Mouse (Mus musculus) hindbrain, postnatal 0 days (tissue): ENCODE measurements around the gene Gm6993. TPM values are rescaled to one million over a fixed set of nuclear protein-coding genes. Genes with fewer than 3 reads are reported as not detected.

Source experiments
- ATAC-seq: fragments of 200-750 bp; cut with Nextera tagmentation; 2 replicates; pipeline ENCODE4 v1.8.0; 2017; ENCODE audit warnings: mild to moderate bottlenecking, moderate TSS enrichment, moderate library complexity
- DNase-seq: peaks from one replicate; pipeline ENCODE4 v3.0.0-alpha.2; 2015; ENCODE audit warnings: low spot score
- H3K27ac ChIP-seq: fragments of 300-500 bp; sonication (generic); 2 replicates; pipeline ENCODE4 v1.5.1; 2014; ENCODE audit warnings: mild to moderate bottlenecking
- H3K27me3 ChIP-seq: fragments of 300-500 bp; sonication (generic); 2 replicates; pipeline ENCODE4 v1.6.1; 2014; ENCODE audit warnings: low read length, mixed read lengths; ENCODE audit not compliant: insufficient read depth
- H3K36me3 ChIP-seq: fragments of 300-500 bp; sonication (generic); 2 replicates; pipeline ENCODE4 v1.6.1; 2014; ENCODE audit warnings: low read length, mixed read lengths; ENCODE audit not compliant: insufficient read depth
- H3K4me1 ChIP-seq: fragments of 300-500 bp; sonication (generic); 2 replicates; pipeline ENCODE4 v1.6.1; 2014; ENCODE audit warnings: antibody characterized with exemption, low read length, mixed read lengths; ENCODE audit not compliant: insufficient read depth
- H3K4me2 ChIP-seq: fragments of 300-500 bp; sonication (generic); 2 replicates; pipeline ENCODE4 v1.6.1; 2014; ENCODE audit warnings: low read depth, mild to moderate bottlenecking, low read length, moderate library complexity, mixed read lengths
- H3K4me3 ChIP-seq: fragments of 300-500 bp; sonication (generic); 2 replicates; pipeline ENCODE4 v1.5.1; 2014; ENCODE audit warnings: low read length
- H3K9ac ChIP-seq: fragments of 300-500 bp; sonication (generic); replicated peaks from 2 replicates; pipeline ENCODE4 v1.6.1; 2014; ENCODE audit warnings: mild to moderate bottlenecking, low read length, moderate library complexity, mixed read lengths
- H3K9me3 ChIP-seq: fragments of 300-500 bp; sonication (generic); 2 replicates; pipeline ENCODE4 v1.6.1; 2016; ENCODE audit warnings: low read length, mixed read lengths
- CTCF ChIP-seq: IDR thresholded peaks from 2 replicates; pipeline ENCODE4 v1.5.1; 2016; ENCODE audit warnings: antibody characterized with exemption, control low read depth, low read depth
- WGBS: fragments of 180-500 bp; shearing (Covaris S2); extraction: QIAGEN DNeasy Blood & Tissue Kit; methylation state at CpG from one replicate; pipeline ENCODE4 v1.1.7; 2014; 5-methylcytosine and 5-hydroxymethylcytosine counted together
- polyA plus RNA-seq: library from polyadenylated mRNA; unstranded; fragments of >200 nt; fragmentation: Nextera tagmentation; extraction: Ambion mirVana; gene quantifications from 2 replicates; pipeline ENCODE4 v1.2.1, GENCODE M21; 2015
- total RNA-seq: library from RNA; depleted of rRNA; stranded (reverse); fragments of >200 nt; gene quantifications from 2 replicates; pipeline ENCODE4 v1.2.3, GENCODE M21; 2014; rRNA removed

Gene Gm6993
- total and polyA plus RNA-seq, 2 experiments from 2014 or later = not detected

DNA sequence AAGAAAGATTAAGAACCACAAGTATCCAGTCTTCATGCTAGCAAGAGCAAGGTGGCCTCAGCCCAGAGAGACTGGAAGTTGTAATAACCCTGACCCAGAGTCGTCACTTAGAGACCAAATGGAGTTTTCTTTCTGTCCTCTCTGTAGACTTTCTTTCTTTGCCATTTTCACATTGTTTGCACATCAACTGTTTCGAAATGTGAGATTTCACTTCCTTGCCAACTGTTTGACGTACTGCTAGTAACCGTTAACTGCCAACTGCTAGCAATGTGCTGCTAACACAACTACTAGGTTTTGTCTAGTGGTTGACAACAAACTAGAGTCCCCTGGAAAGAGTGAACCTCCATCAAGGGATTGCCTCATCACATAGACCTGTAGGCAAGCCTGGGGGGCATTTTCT lies 42.6 kb downstream of the Gm6993 start:
- H3K4me3 ChIP-seq = no peak overlapping the region
- H3K9ac ChIP-seq = no peak overlapping the region
- no peaks in the 10 kb centered on the region for H3K4me1 ChIP-seq
- no peak for TF ChIP-seq CTCF
- H3K9me3 ChIP-seq = no peaks in the 10 kb centered on the region
- H3K36me3 ChIP-seq = no peaks in the 10 kb centered on the region
- H3K4me2 ChIP-seq = no peak overlapping the region
- ATAC-seq = no peak
- H3K27ac ChIP-seq = no peak overlapping the region
- DNase-seq = no peak
- no peaks in the 10 kb centered on the region for H3K27me3 ChIP-seq
- 79% methylated on average over 4 of the region's 4 CpGs for WGBS

DNA sequence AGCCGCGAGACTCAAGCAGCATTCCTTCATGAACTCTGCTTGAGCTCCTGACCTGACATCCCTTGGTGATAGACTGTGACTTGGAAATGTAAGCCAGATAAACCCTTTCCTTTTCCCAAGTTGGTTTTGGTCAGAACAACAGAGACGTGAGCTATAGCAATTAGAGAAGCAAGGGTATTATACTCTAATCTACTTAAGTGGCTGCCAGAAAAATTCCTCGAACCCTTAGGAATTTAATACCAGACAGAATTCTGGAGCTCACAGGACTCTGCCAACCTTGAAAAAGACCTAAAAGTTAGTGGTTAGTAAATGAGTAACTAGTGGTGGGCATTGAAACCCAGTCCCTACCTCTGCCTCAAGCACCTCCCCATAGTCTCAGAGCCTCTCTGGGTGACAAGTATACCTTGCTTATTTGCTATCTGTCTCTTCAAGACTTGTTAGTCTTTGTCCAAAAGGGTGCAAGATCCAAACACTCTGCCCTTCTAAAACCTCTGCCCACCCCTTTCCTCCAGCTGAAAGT lies 43.1 kb downstream of the Gm6993 start:
- no peaks in the 10 kb centered on the region for H3K4me1 ChIP-seq
- WGBS = 78% methylated on average over 4 of the region's 4 CpGs
- no peak overlapping the region for H3K4me3 ChIP-seq
- no peaks in the 10 kb centered on the region for H3K9me3 ChIP-seq
- H3K27ac ChIP-seq = no peak overlapping the region
- no peak overlapping the region for H3K9ac ChIP-seq
- DNase-seq = no peak
- no peak for ATAC-seq
- H3K27me3 ChIP-seq = no peaks in the 10 kb centered on the region
- no peaks in the 10 kb centered on the region for H3K36me3 ChIP-seq
- H3K4me2 ChIP-seq = no peak overlapping the region
- TF ChIP-seq CTCF = no peak

DNA sequence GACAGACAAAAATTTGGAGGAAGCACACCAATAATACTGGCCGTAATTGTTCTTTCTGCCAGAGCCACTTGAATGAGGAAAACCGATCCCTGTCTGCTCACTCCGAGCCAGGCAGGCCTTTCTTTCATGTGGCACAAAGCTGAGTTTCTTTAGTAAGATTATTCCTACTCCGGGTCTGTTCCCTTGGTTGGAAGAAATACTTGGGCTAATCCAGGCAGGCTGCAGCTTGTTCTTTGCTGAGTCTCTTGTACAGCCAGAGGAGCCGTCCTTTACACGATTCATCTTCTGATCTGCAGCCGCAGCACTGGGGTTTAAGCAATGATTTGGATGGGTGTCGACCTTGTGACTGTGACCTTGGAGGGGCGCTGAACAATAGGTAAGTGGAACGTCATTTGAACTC lies 48.5 kb downstream of the Gm6993 start:
- Histone ChIP-seq H3K4me1 (no peaks in the 10 kb centered on the region), H3K9ac (no peak overlapping the region), H3K4me3 (no peak overlapping the region), H3K27ac (no peak overlapping the region), H3K4me2 (no peak overlapping the region), H3K27me3 (no peaks in the 10 kb centered on the region), H3K36me3 (no peaks in the 10 kb centered on the region), H3K9me3 (no peaks in the 10 kb centered on the region)
- ATAC-seq (no peak), DNase-seq (no peak)
- WGBS = 87% methylated on average over 10 of the region's 10 CpGs
- no peak for TF ChIP-seq CTCF

Other genes with a start within 250 kb of the Gm6993 start
- gene Fam110c, start 166.9 kb upstream of the Gm6993 start, total RNA-seq = 0.07 and 0.10 TPM in 2 replicates
- 0.09 and 0.25 TPM in 2 replicates for gene Fam110c, start 166.9 kb upstream of the Gm6993 start, polyA plus RNA-seq
- 30.9 and 36.0 TPM in 2 replicates for gene Lamb1, start 24.5 kb downstream of the Gm6993 start, total RNA-seq
- 11.7 and 12.1 TPM in 2 replicates for gene Lamb1, start 24.5 kb downstream of the Gm6993 start, polyA plus RNA-seq
- 28.4 and 39.5 TPM in 2 replicates for gene Dld, start 110.7 kb downstream of the Gm6993 start, total RNA-seq
- 128 and 138 TPM in 2 replicates for gene Dld, start 110.7 kb downstream of the Gm6993 start, polyA plus RNA-seq
- gene Slc26a3, start 150.1 kb downstream of the Gm6993 start, total RNA-seq = 0.18 TPM in 1 of 2 replicates, not detected in the other
- 0.05 and 0.08 TPM in 2 replicates for gene Slc26a3, start 150.1 kb downstream of the Gm6993 start, polyA plus RNA-seq